Mouse (Mus musculus) forebrain, embryonic 12.5 days (tissue): ENCODE data around the gene Lrg1. TPM values are rescaled to one million over a fixed set of nuclear protein-coding genes. Genes with fewer than 3 reads are reported as not detected.
A peak's percentile ranks its signal among the peaks of the same experiment; 100 is the strongest.

ENCODE experiments used
- ATAC-seq: fragments of 200-750 bp; cut with Nextera tagmentation; 2 replicates; pipeline ENCODE4 v1.8.0; 2017; ENCODE audit warnings: moderate TSS enrichment; ENCODE audit not compliant: low FRiP score
- H3K27ac ChIP-seq: fragments of 300-500 bp; sonication (generic); 2 replicates; pipeline ENCODE4 v1.5.1; 2016; ENCODE audit warnings: mild to moderate bottlenecking
- H3K27me3 ChIP-seq: fragments of 300-500 bp; sonication (generic); 2 replicates; pipeline ENCODE4 v1.6.1; 2016; ENCODE audit warnings: mild to moderate bottlenecking
- H3K36me3 ChIP-seq: fragments of 300-500 bp; sonication (generic); replicated peaks from 2 replicates; pipeline ENCODE4 v1.6.1; 2016; ENCODE audit warnings: mild to moderate bottlenecking
- H3K4me1 ChIP-seq: fragments of 300-500 bp; sonication (generic); 2 replicates; pipeline ENCODE4 v1.6.1; 2016
- H3K4me2 ChIP-seq: fragments of 300-500 bp; sonication (generic); 2 replicates; pipeline ENCODE4 v1.6.1; 2016; ENCODE audit warnings: mild to moderate bottlenecking, moderate library complexity
- H3K4me3 ChIP-seq: fragments of 300-500 bp; sonication (generic); replicated peaks from 2 replicates; pipeline ENCODE4 v1.5.1; 2016; ENCODE audit warnings: mild to moderate bottlenecking
- H3K9ac ChIP-seq: fragments of 300-500 bp; sonication (generic); 2 replicates; pipeline ENCODE4 v1.6.1; 2016; ENCODE audit warnings: mild to moderate bottlenecking
- H3K9me3 ChIP-seq: fragments of 300-500 bp; sonication (generic); 2 replicates; pipeline ENCODE4 v1.6.1; 2016
- WGBS: fragments of 180-500 bp; shearing (Covaris S2); methylation state at CpG from one replicate; pipeline ENCODE4 v1.1.7; 2016; 5-methylcytosine and 5-hydroxymethylcytosine counted together
- polyA plus RNA-seq: library from polyadenylated mRNA; unstranded; fragments of >200 nt; fragmentation: Nextera tagmentation; extraction: Ambion mirVana; gene quantifications from 2 replicates; pipeline ENCODE4 v1.2.1, GENCODE M21; 2016

The Lrg1 gene
- polyA plus RNA-seq, 1 experiment from 2014 or later = 0.27 TPM

GRCm38 (mm10) chr17:56148280-56148679, 26.5 kb upstream of the Lrg1 start:
- H3K36me3 ChIP-seq = no peaks in the 10 kb centered on the region
- no peak overlapping the region for H3K27ac ChIP-seq
- H3K4me2 ChIP-seq = peak overlapping the region; percentile 47
- peaks cover 84% of the 10 kb centered on the region for H3K27me3 ChIP-seq
- H3K4me1 ChIP-seq = peaks cover 22% of the 10 kb centered on the region
- no peak overlapping the region for H3K9ac ChIP-seq
- H3K9me3 ChIP-seq = no peaks in the 10 kb centered on the region
- no peak for ATAC-seq
- H3K4me3 ChIP-seq = 0 out of 2 replicates have a peak overlapping the region, but pooled peaks have one; percentile 28
- 16% methylated on average over 9 of the region's 9 CpGs for WGBS

GRCm38 (mm10) chr17:56147420-56147819, 25.6 kb upstream of the Lrg1 start:
- 71% methylated on average over 12 of the region's 12 CpGs for WGBS
- peaks cover 93% of the 10 kb centered on the region for H3K27me3 ChIP-seq

GRCm38 (mm10) chr17:56146131-56146530, 24.3 kb upstream of the Lrg1 start:
- peaks cover 42% of the 10 kb centered on the region for H3K4me1 ChIP-seq
- H3K36me3 ChIP-seq = no peaks in the 10 kb centered on the region
- H3K27me3 ChIP-seq = peaks cover 97% of the 10 kb centered on the region

More at GRCm38 (mm10) chr17:56147420-56147819, 25.6 kb upstream of the Lrg1 start:
- Histone ChIP-seq H3K4me2 (no peak overlapping the region), H3K9ac (no peak overlapping the region), H3K9me3 (no peaks in the 10 kb centered on the region), H3K27ac (no peak overlapping the region), H3K4me1 (peaks cover 29% of the 10 kb centered on the region), H3K36me3 (no peaks in the 10 kb centered on the region), H3K4me3 (no peak overlapping the region)
- no peak for ATAC-seq

GRCm38 (mm10) chr17:56144546-56144945, 22.7 kb upstream of the Lrg1 start:
- 78% methylated on average over 9 of the region's 9 CpGs for WGBS
- peaks cover 49% of the 10 kb centered on the region for H3K4me1 ChIP-seq
- peaks cover 97% of the 10 kb centered on the region for H3K27me3 ChIP-seq

More at GRCm38 (mm10) chr17:56146131-56146530, 24.3 kb upstream of the Lrg1 start:
- Histone ChIP-seq H3K9me3 (no peaks in the 10 kb centered on the region), H3K4me3 (no peak overlapping the region), H3K9ac (no peak overlapping the region), H3K27ac (no peak overlapping the region), H3K4me2 (no peak overlapping the region)
- WGBS = 16% methylated on average over 9 of the region's 9 CpGs
- ATAC-seq = no peak

GRCm38 (mm10) chr17:56141702-56142605, 20.2 kb upstream of the Lrg1 start:
- Histone ChIP-seq H3K4me3 (peak overlapping the region; percentile 41), H3K27me3 (peaks cover 97% of the 10 kb centered on the region), H3K27ac (peak overlapping the region; percentile 21; the same call in 1 of the 2 replicates), H3K4me1 (peaks cover 50% of the 10 kb centered on the region), H3K4me2 (peak overlapping the region; percentile 56), H3K9me3 (no peaks in the 10 kb centered on the region), H3K36me3 (no peaks in the 10 kb centered on the region), H3K9ac (peak overlapping the region; percentile 27)
- peak; percentile 59 for ATAC-seq
- under 1% methylated on average over 38 of the region's 47 CpGs for WGBS

More at GRCm38 (mm10) chr17:56144546-56144945, 22.7 kb upstream of the Lrg1 start:
- Histone ChIP-seq H3K4me3 (no peak overlapping the region), H3K4me2 (no peak overlapping the region), H3K9ac (no peak overlapping the region), H3K36me3 (no peaks in the 10 kb centered on the region), H3K9me3 (no peaks in the 10 kb centered on the region), H3K27ac (no peak overlapping the region)
- no peak for ATAC-seq

GRCm38 (mm10) chr17:56139858-56140595, 18.2 kb upstream of the Lrg1 start, which contains the start of gene Sema6b:
TSS of gene Sema6b (minus strand) at chr17:56140343.
- Histone ChIP-seq H3K9me3 (no peaks in the 10 kb centered on the region), H3K4me2 (peak within 1 kb of the TSS; percentile 96), H3K9ac (peak within 1 kb of the TSS; percentile 74), H3K4me1 (peaks cover 40% of the 10 kb centered on the region), H3K36me3 (no peaks in the 10 kb centered on the region), H3K4me3 (peak within 1 kb of the TSS; percentile 78), H3K27me3 (peaks cover 93% of the 10 kb centered on the region), H3K27ac (peak within 1 kb of the TSS; percentile 50)
- 2% methylated on average over 59 of the region's 79 CpGs for WGBS
- ATAC-seq = peak; percentile 24

GRCm38 (mm10) chr17:56139355-56139754, 17.6 kb upstream of the Lrg1 start:
- H3K4me1 ChIP-seq = peaks cover 44% of the 10 kb centered on the region
- H3K9me3 ChIP-seq = no peaks in the 10 kb centered on the region
- no peaks in the 10 kb centered on the region for H3K36me3 ChIP-seq
- peak overlapping the region; percentile 96 for H3K4me2 ChIP-seq
- WGBS = 6% methylated on average over 18 of the region's 21 CpGs
- peak; percentile 30; the same call in 1 of the 2 replicates for ATAC-seq
- peak overlapping the region; percentile 74 for H3K9ac ChIP-seq
- peak overlapping the region; percentile 78 for H3K4me3 ChIP-seq
- H3K27me3 ChIP-seq = peaks cover 91% of the 10 kb centered on the region
- no peak overlapping the region for H3K27ac ChIP-seq

GRCm38 (mm10) chr17:56137839-56138613, 16.2 kb upstream of the Lrg1 start:
- peak overlapping the region; percentile 4; the same call in 1 of the 2 replicates for H3K4me3 ChIP-seq
- H3K9me3 ChIP-seq = no peaks in the 10 kb centered on the region
- no peak overlapping the region for H3K27ac ChIP-seq
- H3K4me1 ChIP-seq = peaks cover 54% of the 10 kb centered on the region
- no peak for ATAC-seq
- H3K4me2 ChIP-seq = peak overlapping the region; percentile 96
- H3K9ac ChIP-seq = peak overlapping the region; percentile 14; the same call in 1 of the 2 replicates
- H3K27me3 ChIP-seq = peaks cover 84% of the 10 kb centered on the region
- WGBS = 14% methylated on average over 25 of the region's 25 CpGs
- H3K36me3 ChIP-seq = no peaks in the 10 kb centered on the region

GRCm38 (mm10) chr17:56136558-56136957, 14.8 kb upstream of the Lrg1 start:
- peaks cover 39% of the 10 kb centered on the region for H3K4me1 ChIP-seq
- peaks cover 70% of the 10 kb centered on the region for H3K27me3 ChIP-seq
- no peaks in the 10 kb centered on the region for H3K36me3 ChIP-seq
- no peaks in the 10 kb centered on the region for H3K9me3 ChIP-seq
- H3K27ac ChIP-seq = no peak overlapping the region
- H3K4me3 ChIP-seq = no peak overlapping the region
- no peak overlapping the region for H3K4me2 ChIP-seq
- H3K9ac ChIP-seq = no peak overlapping the region
- ATAC-seq = no peak
- whole genome bisulfite sequencing = 85% methylated on average over 7 of the region's 7 CpGs

- Histone ChIP-seq H3K27me3 (peaks cover 49% of the 10 kb centered on the region), H3K27ac (no peak overlapping the region), H3K4me1 (peaks cover 28% of the 10 kb centered on the region), H3K4me3 (peak overlapping the region; percentile 19), H3K36me3 (peaks cover 8% of the 10 kb centered on the region; the same call in 1 of the 2 replicates), H3K4me2 (peak overlapping the region; percentile 48), H3K9me3 (no peaks in the 10 kb centered on the region), H3K9ac (no peak overlapping the region; the same call in 1 of the 2 replicates)
- 1% methylated on average over 27 of the region's 27 CpGs for WGBS
- ATAC-seq = no peak
Measured at GRCm38 (mm10) chr17:56134463-56134971, 12.7 kb upstream of the Lrg1 start.
